Mouse (Mus musculus): ENCODE measurements around the gene Minpp1. TPM values are rescaled to one million over a fixed set of nuclear protein-coding genes. Genes with fewer than 3 reads are reported as not detected.

Minpp1 gene
- polyA plus RNA-seq, 1 experiment = 70.7 TPM

DNA sequence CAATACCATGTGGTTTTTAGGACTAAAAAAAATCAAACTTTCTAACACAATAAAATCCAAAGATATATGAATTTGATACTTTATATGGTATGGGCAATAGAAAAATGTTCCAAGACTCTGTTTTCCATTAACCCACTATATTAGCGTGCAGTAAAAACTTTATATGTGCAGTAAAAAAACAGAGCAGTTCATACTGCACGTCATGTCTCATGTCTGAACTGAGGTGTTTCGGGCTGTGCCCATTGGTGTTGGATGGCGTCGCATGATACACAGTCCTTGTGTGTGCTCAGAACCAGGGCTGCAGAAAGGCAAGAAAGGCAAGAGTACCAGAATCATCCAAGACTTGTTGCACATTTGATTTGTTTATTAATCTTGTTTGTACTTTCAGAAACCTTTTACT lies 36.7 kb downstream of the Minpp1 start:
- WGBS = 98% methylated on average over 5 of the region's 5 CpGs
- TF ChIP-seq POLR2A (IDR thresholded peaks at IDR 0.05; ENCODE audit: control insufficient read depth, extremely low read depth, insufficient read depth, low read length, poor library complexity) (no peak), CTCF (IDR thresholded peaks at IDR 0.05; ENCODE audit: borderline replicate concordance, control insufficient read depth, extremely low read depth, insufficient read depth, low read length, poor library complexity) (no peak)
- peaks cover 7% of the 10 kb centered on the region for H3K4me1 ChIP-seq (replicated peaks; ENCODE audit: control insufficient read depth, insufficient read depth, low read length)
- DNase-seq = no peak
- no peak overlapping the region for H3K27ac ChIP-seq (ENCODE audit: control insufficient read depth, insufficient read depth, low read length)
- no peak overlapping the region for H3K4me3 ChIP-seq (ENCODE audit: control insufficient read depth, insufficient read depth, low read length)
- no peaks in the 10 kb centered on the region for H3K27me3 ChIP-seq (ENCODE audit: control insufficient read depth, insufficient read depth, low read length)
- no peaks in the 10 kb centered on the region; the same call in 1 of the 2 replicates for H3K36me3 ChIP-seq (ENCODE audit: control insufficient read depth, insufficient read depth, low read length)

GRCm38 (mm10) chr19:32522753-32523307 lies 37.3 kb downstream of the Minpp1 start:
- H3K27me3 ChIP-seq (ENCODE audit: control insufficient read depth, insufficient read depth, low read length) = no peaks in the 10 kb centered on the region
- no peak for DNase-seq
- H3K36me3 ChIP-seq (ENCODE audit: control insufficient read depth, insufficient read depth, low read length) = no peaks in the 10 kb centered on the region
- peaks cover 7% of the 10 kb centered on the region for H3K4me1 ChIP-seq (replicated peaks; ENCODE audit: control insufficient read depth, insufficient read depth, low read length)
- no peak overlapping the region for H3K4me3 ChIP-seq (ENCODE audit: control insufficient read depth, insufficient read depth, low read length)
- H3K27ac ChIP-seq (ENCODE audit: control insufficient read depth, insufficient read depth, low read length) = peak overlapping the region; percentile 30; the same call in 1 of the 2 replicates
- TF ChIP-seq POLR2A (IDR thresholded peaks at IDR 0.05; ENCODE audit: control insufficient read depth, extremely low read depth, insufficient read depth, low read length, poor library complexity) (no peak), CTCF (IDR thresholded peaks at IDR 0.05; ENCODE audit: borderline replicate concordance, control insufficient read depth, extremely low read depth, insufficient read depth, low read length, poor library complexity) (no peak)
- WGBS = 94% methylated on average over 8 of the region's 8 CpGs

DNA sequence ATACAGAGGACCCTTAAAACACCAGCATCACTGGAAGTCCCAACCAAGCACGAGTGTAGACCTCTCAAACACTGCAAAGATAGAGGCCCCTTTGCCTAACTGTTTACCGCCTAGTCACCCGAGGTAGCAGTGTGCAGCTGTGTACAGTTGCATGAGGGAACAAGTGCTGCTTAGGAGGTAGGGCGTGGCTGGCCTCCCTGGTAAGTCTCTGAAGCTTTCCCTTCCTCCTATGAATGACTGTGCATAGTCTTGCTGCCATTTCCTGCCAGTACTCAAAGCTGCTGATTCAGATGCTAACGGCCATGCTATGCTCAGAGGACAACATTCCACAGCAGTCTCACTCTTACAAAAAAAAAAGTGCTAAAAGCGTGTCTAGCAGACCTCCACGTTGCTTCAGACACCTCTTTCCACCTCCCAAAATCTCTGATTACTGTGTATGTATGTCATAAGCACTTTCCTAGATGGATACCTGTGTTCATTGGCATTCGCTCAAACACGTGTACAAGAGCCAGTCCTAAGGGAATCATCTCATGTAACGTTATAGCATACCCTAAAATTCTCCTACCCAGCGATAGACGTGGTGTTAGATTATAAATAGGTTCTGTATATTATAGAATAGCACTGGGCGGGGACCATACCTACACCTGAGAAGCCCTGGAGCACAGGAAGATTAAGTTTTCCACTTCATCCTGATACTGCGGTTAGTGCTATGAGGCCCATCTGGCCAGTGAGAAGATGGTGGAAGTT lies 38.4 kb downstream of the Minpp1 start:
- Histone ChIP-seq H3K4me3 (ENCODE audit: control insufficient read depth, insufficient read depth, low read length) (no peak overlapping the region), H3K36me3 (ENCODE audit: control insufficient read depth, insufficient read depth, low read length) (no peaks in the 10 kb centered on the region), H3K27me3 (ENCODE audit: control insufficient read depth, insufficient read depth, low read length) (no peaks in the 10 kb centered on the region), H3K27ac (ENCODE audit: control insufficient read depth, insufficient read depth, low read length) (no peak overlapping the region; the same call in 1 of the 2 replicates), H3K4me1 (replicated peaks; ENCODE audit: control insufficient read depth, insufficient read depth, low read length) (peaks cover 7% of the 10 kb centered on the region)
- peak; percentile 68 for DNase-seq
- 44% methylated on average over 14 of the region's 14 CpGs for WGBS
- no peak for TF ChIP-seq POLR2A (IDR thresholded peaks at IDR 0.05; ENCODE audit: control insufficient read depth, extremely low read depth, insufficient read depth, low read length, poor library complexity)
- no peak for TF ChIP-seq CTCF (IDR thresholded peaks at IDR 0.05; ENCODE audit: borderline replicate concordance, control insufficient read depth, extremely low read depth, insufficient read depth, low read length, poor library complexity)

- no peak for DNase-seq
- no peak overlapping the region for H3K27ac ChIP-seq (ENCODE audit: control insufficient read depth, insufficient read depth, low read length)
- 93% methylated on average over 3 of the region's 3 CpGs for WGBS
- no peaks in the 10 kb centered on the region for H3K36me3 ChIP-seq (ENCODE audit: control insufficient read depth, insufficient read depth, low read length)
- H3K4me1 ChIP-seq (replicated peaks; ENCODE audit: control insufficient read depth, insufficient read depth, low read length) = peaks cover 7% of the 10 kb centered on the region
- no peak for TF ChIP-seq POLR2A (IDR thresholded peaks at IDR 0.05; ENCODE audit: control insufficient read depth, extremely low read depth, insufficient read depth, low read length, poor library complexity)
- H3K27me3 ChIP-seq (ENCODE audit: control insufficient read depth, insufficient read depth, low read length) = no peaks in the 10 kb centered on the region
- no peak overlapping the region for H3K4me3 ChIP-seq (ENCODE audit: control insufficient read depth, insufficient read depth, low read length)
Observed at GRCm38 (mm10) chr19:32524516-32524860, 38.9 kb downstream of the Minpp1 start.

- no peaks in the 10 kb centered on the region for H3K36me3 ChIP-seq (ENCODE audit: control insufficient read depth, insufficient read depth, low read length)
- no peaks in the 10 kb centered on the region for H3K27me3 ChIP-seq (ENCODE audit: control insufficient read depth, insufficient read depth, low read length)
- 97% methylated on average over 5 of the region's 5 CpGs for WGBS
- H3K4me1 ChIP-seq (replicated peaks; ENCODE audit: control insufficient read depth, insufficient read depth, low read length) = peaks cover 7% of the 10 kb centered on the region
- H3K4me3 ChIP-seq (ENCODE audit: control insufficient read depth, insufficient read depth, low read length) = no peak overlapping the region
- no peak for DNase-seq
- H3K27ac ChIP-seq (ENCODE audit: control insufficient read depth, insufficient read depth, low read length) = no peak overlapping the region
- TF ChIP-seq POLR2A (IDR thresholded peaks at IDR 0.05; ENCODE audit: control insufficient read depth, extremely low read depth, insufficient read depth, low read length, poor library complexity) (no peak), CTCF (IDR thresholded peaks at IDR 0.05; ENCODE audit: borderline replicate concordance, control insufficient read depth, extremely low read depth, insufficient read depth, low read length, poor library complexity) (no peak)
Observed at GRCm38 (mm10) chr19:32527139-32527538, 41.6 kb downstream of the Minpp1 start.

GRCm38 (mm10) chr19:32528723-32529122 lies 43.2 kb downstream of the Minpp1 start:
- whole genome bisulfite sequencing = 89% methylated on average over 3 of the region's 3 CpGs
- DNase-seq = no peak
- peaks cover 2% of the 10 kb centered on the region; the same call in 1 of the 2 replicates for H3K4me1 ChIP-seq (replicated peaks; ENCODE audit: control insufficient read depth, insufficient read depth, low read length)
- no peak overlapping the region for H3K4me3 ChIP-seq (ENCODE audit: control insufficient read depth, insufficient read depth, low read length)
- H3K27me3 ChIP-seq (ENCODE audit: control insufficient read depth, insufficient read depth, low read length) = no peaks in the 10 kb centered on the region
- TF ChIP-seq POLR2A (IDR thresholded peaks at IDR 0.05; ENCODE audit: control insufficient read depth, extremely low read depth, insufficient read depth, low read length, poor library complexity) = no peak
- TF ChIP-seq CTCF (IDR thresholded peaks at IDR 0.05; ENCODE audit: borderline replicate concordance, control insufficient read depth, extremely low read depth, insufficient read depth, low read length, poor library complexity) = no peak
- no peak overlapping the region for H3K27ac ChIP-seq (ENCODE audit: control insufficient read depth, insufficient read depth, low read length)
- H3K36me3 ChIP-seq (ENCODE audit: control insufficient read depth, insufficient read depth, low read length) = no peaks in the 10 kb centered on the region

All from thymus, adult 2 months (tissue).